Mouse (Mus musculus): ENCODE measurements at regions not wholly inside any gene's neighbourhood (a gene's known extent, or its start where the extent isn't known, plus 50 kb on each side); places are given as distances from the start of the nearest gene placed in this dataset.

DNA sequence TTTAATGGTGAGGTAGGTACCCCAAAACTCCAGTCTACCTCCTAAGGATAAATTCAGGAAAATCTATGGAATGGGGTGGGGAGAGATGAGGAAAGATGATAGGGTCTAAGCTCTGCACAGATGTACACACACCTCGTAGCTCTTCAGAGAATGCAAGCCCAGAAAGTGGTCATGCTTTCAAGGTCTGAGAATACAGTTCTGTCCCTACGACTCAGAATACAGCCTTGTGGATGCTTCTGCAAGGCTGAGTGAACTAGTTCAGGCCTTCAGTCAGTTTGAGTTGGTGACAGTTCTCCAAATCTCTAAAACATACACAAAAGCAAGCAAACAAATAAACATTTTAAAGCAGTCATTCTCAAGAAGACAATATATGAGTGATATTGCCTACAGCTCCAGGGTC, 552.8 kb downstream of the Gm19410 start:
- TF ChIP-seq CTCF (IDR thresholded peaks at IDR 0.05; ENCODE audit: extremely low read depth, insufficient read length, insufficient replicate concordance, low read depth, low read length) (no peak), POLR2A (IDR thresholded peaks at IDR 0.05; ENCODE audit: low read depth, low read length) (no peak)

Data from small intestine, adult 2 months (tissue).